Mouse (Mus musculus) liver, embryonic 11.5 days (tissue): ENCODE data around the gene Icam2. TPM values are rescaled to one million over a fixed set of nuclear protein-coding genes. Genes with fewer than 3 reads are reported as not detected.

ENCODE experiments used
- ATAC-seq: fragments of 200-750 bp; cut with Nextera tagmentation; replicated peaks from 2 replicates; pipeline ENCODE4 v1.8.0; 2017; ENCODE audit warnings: moderate number of reproducible peaks, mild to moderate bottlenecking, moderate TSS enrichment, moderate library complexity; ENCODE audit not compliant: low FRiP score
- DNase-seq: peaks from one replicate; pipeline ENCODE4 v3.0.0-alpha.2; 2017; ENCODE audit warnings: low spot score
- H3K27ac ChIP-seq: fragments of 300-500 bp; sonication (generic); 2 replicates; pipeline ENCODE4 v1.5.1; 2014; ENCODE audit warnings: mild to moderate bottlenecking, low read depth, low read length, control low read depth
- H3K27me3 ChIP-seq: fragments of 300-500 bp; sonication (generic); replicated peaks from 2 replicates; pipeline ENCODE4 v1.6.1; 2014; ENCODE audit warnings: low read length, mixed read lengths; ENCODE audit not compliant: control insufficient read depth, insufficient read depth
- H3K36me3 ChIP-seq: fragments of 300-500 bp; sonication (generic); 2 replicates; pipeline ENCODE4 v1.6.1; 2014; ENCODE audit warnings: mild to moderate bottlenecking, low read length, moderate library complexity, mixed read lengths; ENCODE audit not compliant: control insufficient read depth, insufficient read depth
- H3K4me1 ChIP-seq: fragments of 300-500 bp; sonication (generic); replicated peaks from 2 replicates; pipeline ENCODE4 v1.6.1; 2014; ENCODE audit warnings: low read length, mixed read lengths; ENCODE audit not compliant: control insufficient read depth, insufficient read depth
- H3K4me2 ChIP-seq: fragments of 300-500 bp; sonication (generic); 2 replicates; pipeline ENCODE4 v1.6.1; 2014; ENCODE audit warnings: mild to moderate bottlenecking, control low read depth, moderate library complexity
- H3K4me3 ChIP-seq: fragments of 300-500 bp; sonication (generic); 2 replicates; pipeline ENCODE4 v1.5.1; 2014; ENCODE audit warnings: low read depth, low read length, control low read depth
- H3K9ac ChIP-seq: fragments of 300-500 bp; sonication (generic); 2 replicates; pipeline ENCODE4 v1.6.1; 2014; ENCODE audit warnings: low read depth, low read length, control low read depth
- H3K9me3 ChIP-seq: fragments of 300-500 bp; sonication (generic); 2 replicates; pipeline ENCODE4 v1.6.1; 2016; ENCODE audit warnings: low read length, inconsistent platforms, mixed read lengths; ENCODE audit not compliant: control insufficient read depth
- WGBS: fragments of 180-500 bp; shearing (Covaris S2); extraction: QIAGEN DNeasy Blood & Tissue Kit; methylation state at CpG from one replicate; pipeline ENCODE4 v1.1.7; 2014; 5-methylcytosine and 5-hydroxymethylcytosine counted together
- polyA plus RNA-seq: library from polyadenylated mRNA; unstranded; fragments of >200 nt; fragmentation: Nextera tagmentation; extraction: Ambion mirVana; gene quantifications from 2 replicates; pipeline ENCODE4 v1.2.1, GENCODE M21; 2014

Gene Icam2
- polyA plus RNA-seq, 1 experiment from 2014 or later, result 41.6 TPM

- Histone ChIP-seq H3K4me3 (no peak within 1 kb of the TSS), H3K4me1 (0 out of 2 replicates have a peak, but pooled peaks cover 8% of the 10 kb centered on the region), H3K9me3 (no peaks in the 10 kb centered on the region), H3K27ac (no peak within 1 kb of the TSS), H3K36me3 (no peaks in the 10 kb centered on the region), H3K27me3 (no peaks in the 10 kb centered on the region), H3K9ac (no peak within 1 kb of the TSS), H3K4me2 (no peak within 1 kb of the TSS)
- WGBS, result 55% methylated on average over 10 of the region's 10 CpGs
- DNase-seq (no peak), ATAC-seq (no peak)
Measured at GRCm38 (mm10) chr11:106365366-106365765, 22.5 kb downstream of the Icam2 start, which contains the start of gene Prr29. TSS of gene Prr29 (plus strand) at chr11:106365472.

DNA sequence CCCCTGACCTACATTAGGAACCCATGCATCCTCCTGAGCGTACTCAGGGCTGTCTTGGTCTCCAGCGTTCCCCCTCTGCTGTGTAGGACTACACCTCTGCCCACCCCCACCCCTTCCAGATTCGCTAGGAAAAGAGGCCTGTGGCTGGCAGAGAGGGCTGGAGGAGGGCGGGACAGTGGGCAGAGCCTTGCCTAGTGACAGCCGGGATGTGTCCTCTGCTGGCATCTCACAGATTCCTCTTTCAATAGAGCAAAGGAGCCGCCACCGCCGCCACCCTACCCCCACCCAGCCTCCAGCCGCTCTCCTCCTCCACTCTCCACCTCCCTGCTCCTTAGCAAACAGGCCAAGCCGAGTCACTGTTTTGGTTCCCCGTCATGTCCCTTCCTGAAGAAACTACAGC lies 23.2 kb downstream of the Icam2 start:
- no peak overlapping the region for H3K4me3 ChIP-seq
- no peak for DNase-seq

GRCm38 (mm10) chr11:106359350-106359749 lies 28.5 kb downstream of the Icam2 start:
- ATAC-seq, result no peak
- 19% methylated on average over 5 of the region's 5 CpGs for WGBS
- H3K4me3 ChIP-seq, result no peak overlapping the region
- no peaks in the 10 kb centered on the region for H3K36me3 ChIP-seq
- H3K27ac ChIP-seq, result no peak overlapping the region
- DNase-seq, result no peak
- no peaks in the 10 kb centered on the region for H3K27me3 ChIP-seq
- H3K9me3 ChIP-seq, result no peaks in the 10 kb centered on the region
- H3K4me2 ChIP-seq, result no peak overlapping the region
- no peaks in the 10 kb centered on the region for H3K4me1 ChIP-seq
- H3K9ac ChIP-seq, result no peak overlapping the region

More for the DNA sequence above, 23.2 kb downstream of the Icam2 start:
- no peaks in the 10 kb centered on the region for H3K9me3 ChIP-seq
- WGBS, result 13% methylated on average over 11 of the region's 11 CpGs
- no peaks in the 10 kb centered on the region for H3K27me3 ChIP-seq
- no peak overlapping the region for H3K4me2 ChIP-seq
- H3K4me1 ChIP-seq, result 0 out of 2 replicates have a peak, but pooled peaks cover 8% of the 10 kb centered on the region
- no peak overlapping the region for H3K9ac ChIP-seq
- H3K36me3 ChIP-seq, result no peaks in the 10 kb centered on the region
- no peak overlapping the region for H3K27ac ChIP-seq
- ATAC-seq, result no peak

GRCm38 (mm10) chr11:106355382-106356128 lies 32.3 kb downstream of the Icam2 start:
- Histone ChIP-seq H3K4me1 (no peaks in the 10 kb centered on the region), H3K36me3 (no peaks in the 10 kb centered on the region), H3K9me3 (no peaks in the 10 kb centered on the region), H3K27ac (no peak overlapping the region), H3K27me3 (no peaks in the 10 kb centered on the region), H3K4me3 (no peak overlapping the region), H3K9ac (no peak overlapping the region), H3K4me2 (no peak overlapping the region)
- WGBS, result 32% methylated on average over 19 of the region's 19 CpGs
- no peak for ATAC-seq
- DNase-seq, result no peak

- no peaks in the 10 kb centered on the region for H3K9me3 ChIP-seq
- no peaks in the 10 kb centered on the region for H3K27me3 ChIP-seq
- no peaks in the 10 kb centered on the region for H3K4me1 ChIP-seq
- no peak overlapping the region for H3K4me3 ChIP-seq
- ATAC-seq (no peak), DNase-seq (no peak)
- H3K27ac ChIP-seq, result no peak overlapping the region
- no peaks in the 10 kb centered on the region for H3K36me3 ChIP-seq
- no peak overlapping the region for H3K4me2 ChIP-seq
- WGBS, result 53% methylated on average over 1 of the region's 1 CpGs
- H3K9ac ChIP-seq, result no peak overlapping the region
Measured at GRCm38 (mm10) chr11:106354181-106354580, 33.7 kb downstream of the Icam2 start.

DNA sequence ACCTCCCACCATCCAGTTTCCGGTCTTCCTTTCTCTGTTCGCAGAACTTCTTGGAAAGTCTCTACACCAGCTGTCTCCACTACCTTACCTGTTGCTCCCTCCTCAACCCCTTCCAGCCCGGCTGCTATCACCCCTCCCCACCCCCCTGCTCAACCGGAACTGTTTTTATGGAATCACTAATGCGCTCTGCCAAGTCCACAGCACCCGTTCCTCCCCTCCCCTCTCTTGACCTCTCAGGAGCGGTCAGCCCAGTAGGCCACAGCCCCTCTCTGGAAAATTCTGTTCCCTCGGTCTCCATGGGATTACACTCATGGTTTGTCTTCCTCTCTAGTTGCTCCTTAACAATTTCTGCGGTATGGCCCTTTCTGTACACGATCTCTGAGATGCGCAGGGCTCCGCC lies 34.7 kb downstream of the Icam2 start, which contains the start of gene Scn4a:
TSS of gene Scn4a (minus strand) at position 101 of the 400 bp plus-strand sequence.
- Histone ChIP-seq H3K4me2 (no peak within 1 kb of the TSS), H3K4me3 (no peak within 1 kb of the TSS), H3K4me1 (no peaks in the 10 kb centered on the region), H3K27ac (no peak within 1 kb of the TSS), H3K36me3 (no peaks in the 10 kb centered on the region), H3K27me3 (no peaks in the 10 kb centered on the region), H3K9ac (no peak within 1 kb of the TSS), H3K9me3 (no peaks in the 10 kb centered on the region)
- DNase-seq, result no peak
- 85% methylated on average over 12 of the region's 12 CpGs for WGBS
- ATAC-seq, result no peak

- H3K27ac ChIP-seq, result no peak overlapping the region
- no peaks in the 10 kb centered on the region for H3K27me3 ChIP-seq
- H3K36me3 ChIP-seq, result no peaks in the 10 kb centered on the region
- 79% methylated on average over 4 of the region's 4 CpGs for WGBS
- no peak overlapping the region for H3K4me2 ChIP-seq
- H3K9ac ChIP-seq, result no peak overlapping the region
- no peaks in the 10 kb centered on the region for H3K4me1 ChIP-seq
- H3K4me3 ChIP-seq, result no peak overlapping the region
- DNase-seq, result no peak
- no peak for ATAC-seq
- no peaks in the 10 kb centered on the region for H3K9me3 ChIP-seq
Measured at GRCm38 (mm10) chr11:106351941-106352340, 35.9 kb downstream of the Icam2 start.

GRCm38 (mm10) chr11:106351253-106351652 lies 36.6 kb downstream of the Icam2 start:
- 49% methylated on average over 3 of the region's 3 CpGs for WGBS
- no peaks in the 10 kb centered on the region for H3K36me3 ChIP-seq
- no peaks in the 10 kb centered on the region for H3K27me3 ChIP-seq
- DNase-seq, result no peak
- H3K4me3 ChIP-seq, result no peak overlapping the region
- no peak overlapping the region for H3K27ac ChIP-seq
- H3K9ac ChIP-seq, result no peak overlapping the region
- H3K4me1 ChIP-seq, result no peaks in the 10 kb centered on the region
- ATAC-seq, result no peak
- no peak overlapping the region for H3K4me2 ChIP-seq
- no peaks in the 10 kb centered on the region for H3K9me3 ChIP-seq

DNA sequence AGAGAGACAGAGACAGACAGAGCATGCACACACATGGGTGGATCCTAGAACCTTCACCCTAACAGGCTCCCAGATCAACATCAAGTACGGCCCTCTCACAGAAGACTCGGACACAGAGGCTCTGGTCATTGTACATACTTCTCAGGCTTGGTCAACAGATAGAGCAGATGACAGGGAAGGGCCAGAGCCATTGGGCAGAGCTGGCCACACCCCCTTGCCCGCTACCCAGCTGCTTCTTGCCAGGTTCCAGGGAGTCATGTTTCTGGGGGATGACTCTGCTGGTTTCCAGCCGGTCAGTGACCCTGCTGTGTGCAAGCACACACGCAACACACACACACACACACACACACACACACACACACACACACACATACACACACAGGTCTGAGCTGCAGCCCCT lies 37.0 kb downstream of the Icam2 start:
- WGBS, result 58% methylated on average over 5 of the region's 5 CpGs

More for the DNA sequence above, 37.0 kb downstream of the Icam2 start:
- Histone ChIP-seq H3K9ac (no peak overlapping the region), H3K9me3 (no peaks in the 10 kb centered on the region), H3K27me3 (no peaks in the 10 kb centered on the region), H3K4me2 (no peak overlapping the region), H3K4me3 (no peak overlapping the region), H3K4me1 (no peaks in the 10 kb centered on the region), H3K27ac (no peak overlapping the region), H3K36me3 (no peaks in the 10 kb centered on the region)
- ATAC-seq (no peak), DNase-seq (no peak)
